ENCODE assay signal across 10 mouse cellular contexts in genomic region chr7:79729743-79730370, GRCm38 (mm10). TPM values are rescaled to one million over a fixed set of nuclear protein-coding genes. Genes with fewer than 3 reads are reported as not detected.
DNase-seq lines count a peak whose midpoint lies in the region; ATAC-seq lines count a peak whose summit lies in the region.
"Had no signal": no experiment of that assay in that cellular context is flagged by ENCODE, and none has a peak within 500 bp of the region (broad histone marks: within the 10 kb centered on the region; RNA-seq: fewer than 3 reads in every experiment).

No protein-coding gene starts in this region.

- intact Hi-C loops in heart, postnatal 10 days (cut with DNase I) = loop anchor here (1.0 to 5.0 kb wide), 4 partner anchors 68 to 233 kb away; partner anchors contain the start of gene Ticrr

- ATAC-seq in erythroid progenitor cell, adult 5-6 weeks (replicated peaks; ENCODE audit: low FRiP score, poor library complexity, severe bottlenecking) = no peak
- no peak for ATAC-seq in activated CD4-positive, CD25-positive, alpha-beta regulatory T cell, adult 4 months

- DNase-seq in heart, postnatal 10 days = peak; percentile 20 to 39
- DNase-seq in heart, adult 9 months (ENCODE audit: low spot score in 2 of 2) = no peak
- DNase-seq in right cerebral cortex, postnatal 14 days = peak; percentile 25
- DNase-seq in right cerebral cortex, postnatal 36 days (ENCODE audit: low spot score in 2 of 2) = no peak
- peak; percentile 20 for DNase-seq in embryo, embryonic 11 days
- peak; percentile 23 for DNase-seq in thymus, postnatal 25 days

RNA-seq across cellular contexts. Expression of gene Plin1, which starts 2.8 kb away (rescaled TPM):
- 10 to 100 TPM; 24.0 to 76.0 TPM for total RNA-seq in heart, postnatal 10 days (2021)
- total RNA-seq in erythroid progenitor cell, adult 5-6 weeks (2015; ENCODE audit: low replicate concordance) = not detected in 2 replicates
- total RNA-seq in erythroid progenitor cell, adult 5-6 weeks (2017; ENCODE audit: low replicate concordance) = not detected in 2 replicates
- polyA plus RNA-seq in activated CD4-positive, CD25-positive, alpha-beta regulatory T cell, adult 4 months (2017; shearing (Covaris generic)) = not detected
- polyA plus RNA-seq: hindbrain, embryonic 12.5 days; midbrain, embryonic 12.5 days had no signal

RNA-seq across cellular contexts. Expression of gene Pex11a, which starts 13.1 kb away (rescaled TPM):
- total RNA-seq in heart, postnatal 10 days (2021) = 10 to 100 TPM; 13.3 to 16.5 TPM
- total RNA-seq in erythroid progenitor cell, adult 5-6 weeks (2015; ENCODE audit: low replicate concordance) = 1.3 and 4.0 TPM in 2 replicates
- total RNA-seq in erythroid progenitor cell, adult 5-6 weeks (2017; ENCODE audit: low replicate concordance) = not detected in 2 replicates
- 1 to 10 TPM; 2.6 to 2.7 TPM for polyA plus RNA-seq in activated CD4-positive, CD25-positive, alpha-beta regulatory T cell, adult 4 months (2017; shearing (Covaris generic))

RNA-seq across cellular contexts. Expression of gene Wdr93, which starts 13.1 kb away (rescaled TPM):
- under 1 TPM; 0.14 to 0.15 TPM for total RNA-seq in heart, postnatal 10 days (2021)
- not detected in 2 replicates for total RNA-seq in erythroid progenitor cell, adult 5-6 weeks (2015; ENCODE audit: low replicate concordance)
- total RNA-seq in erythroid progenitor cell, adult 5-6 weeks (2017; ENCODE audit: low replicate concordance) = not detected in 2 replicates
- polyA plus RNA-seq in activated CD4-positive, CD25-positive, alpha-beta regulatory T cell, adult 4 months (2017; shearing (Covaris generic)) = under 1 TPM in 1 of 2 experiments, not detected in 1; 0.27 TPM

RNA-seq across cellular contexts. Expression of gene Kif7, which starts 14.3 kb away (rescaled TPM):
- total RNA-seq in heart, postnatal 10 days (2021) = 1 to 10 TPM; 3.2 to 3.9 TPM
- total RNA-seq in erythroid progenitor cell, adult 5-6 weeks (2015; ENCODE audit: low replicate concordance) = not detected in 2 replicates
- total RNA-seq in erythroid progenitor cell, adult 5-6 weeks (2017; ENCODE audit: low replicate concordance) = 0.13 TPM in 1 of 2 replicates, not detected in the other
- under 1 TPM; 0.29 to 0.74 TPM for polyA plus RNA-seq in activated CD4-positive, CD25-positive, alpha-beta regulatory T cell, adult 4 months (2017; shearing (Covaris generic))

Comparison
In these comparisons a context has a peak if more than half of its experiments do, and no peak if none do; other contexts are left out.
1. DNase-seq: peak in heart, postnatal 10 days (2 of 2), right cerebral cortex, postnatal 14 days (single experiment), embryo, embryonic 11 days (single experiment) and thymus, postnatal 25 days (single experiment); none in heart, adult 9 months (0 of 2) and right cerebral cortex, postnatal 36 days (0 of 2).
2. RNA of gene Plin1, which starts 2.8 kb away (total RNA-seq): 24.0 to 76.0 TPM in heart, postnatal 10 days; not detected in erythroid progenitor cell, adult 5-6 weeks; every median in the first group is over 10 times any median in the second.